Mouse (Mus musculus) cerebellum, adult 2 months (tissue): ENCODE measurements at regions not wholly inside any gene's neighbourhood (a gene's known extent, or its start where the extent isn't known, plus 50 kb on each side); places are given as distances from the start of the nearest gene placed in this dataset.

ENCODE experiments used
- CTCF ChIP-seq: fragments of 200-500 bp; IDR thresholded peaks from 2 replicates; pipeline ENCODE4 v1.5.1; 2011; ENCODE audit warnings: low read depth, mild to moderate bottlenecking, control low read depth, low read length, moderate library complexity, borderline replicate concordance; ENCODE audit not compliant: insufficient read depth
- POLR2A ChIP-seq: fragments of 200-500 bp; IDR thresholded peaks from 2 replicates; pipeline ENCODE4 v1.6.1; 2011; ENCODE audit warnings: low read length, control low read depth, borderline replicate concordance; ENCODE audit not compliant: insufficient read depth

DNA sequence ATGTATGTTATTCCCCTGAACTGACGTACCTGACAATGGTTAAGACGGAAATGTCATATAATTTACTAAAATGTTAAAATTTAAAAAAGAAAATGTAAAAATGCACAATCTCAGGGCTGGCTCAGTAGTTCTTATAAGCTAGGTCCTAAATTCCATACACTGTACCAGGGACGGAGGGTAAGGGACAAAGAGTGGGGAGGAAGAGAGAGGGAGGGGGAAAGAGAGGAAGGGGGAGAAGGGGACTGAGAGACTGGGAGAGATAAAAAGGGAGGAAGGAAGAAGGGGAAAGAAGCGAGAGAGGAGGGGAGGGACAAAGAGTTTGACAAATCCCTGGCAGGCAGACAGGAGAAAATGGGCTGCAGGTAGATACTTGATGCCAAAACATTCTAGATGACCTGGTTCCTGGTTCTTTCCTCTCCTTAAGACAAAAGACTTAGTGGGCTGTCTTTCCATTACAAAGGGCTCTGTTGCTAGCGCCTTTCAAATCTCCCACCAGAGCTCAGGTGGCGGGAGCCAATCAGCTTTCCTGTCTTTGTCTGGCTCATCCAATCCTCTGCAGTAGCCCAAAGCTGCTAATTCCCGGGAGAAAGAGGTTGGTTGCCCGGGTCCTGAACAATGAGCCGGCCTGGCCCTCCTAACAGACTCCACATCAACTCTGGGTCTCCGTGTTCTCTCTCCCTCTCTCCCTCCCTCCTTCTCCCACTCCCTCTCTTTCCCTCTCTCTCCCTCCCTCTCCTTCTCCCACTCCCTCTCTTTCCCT is 92.7 kb upstream of the Gm14444 start:
- TF ChIP-seq POLR2A (no peak), CTCF (no peak)
